ENCODE assay signal across 8 mouse cellular contexts in the genomic region with DNA sequence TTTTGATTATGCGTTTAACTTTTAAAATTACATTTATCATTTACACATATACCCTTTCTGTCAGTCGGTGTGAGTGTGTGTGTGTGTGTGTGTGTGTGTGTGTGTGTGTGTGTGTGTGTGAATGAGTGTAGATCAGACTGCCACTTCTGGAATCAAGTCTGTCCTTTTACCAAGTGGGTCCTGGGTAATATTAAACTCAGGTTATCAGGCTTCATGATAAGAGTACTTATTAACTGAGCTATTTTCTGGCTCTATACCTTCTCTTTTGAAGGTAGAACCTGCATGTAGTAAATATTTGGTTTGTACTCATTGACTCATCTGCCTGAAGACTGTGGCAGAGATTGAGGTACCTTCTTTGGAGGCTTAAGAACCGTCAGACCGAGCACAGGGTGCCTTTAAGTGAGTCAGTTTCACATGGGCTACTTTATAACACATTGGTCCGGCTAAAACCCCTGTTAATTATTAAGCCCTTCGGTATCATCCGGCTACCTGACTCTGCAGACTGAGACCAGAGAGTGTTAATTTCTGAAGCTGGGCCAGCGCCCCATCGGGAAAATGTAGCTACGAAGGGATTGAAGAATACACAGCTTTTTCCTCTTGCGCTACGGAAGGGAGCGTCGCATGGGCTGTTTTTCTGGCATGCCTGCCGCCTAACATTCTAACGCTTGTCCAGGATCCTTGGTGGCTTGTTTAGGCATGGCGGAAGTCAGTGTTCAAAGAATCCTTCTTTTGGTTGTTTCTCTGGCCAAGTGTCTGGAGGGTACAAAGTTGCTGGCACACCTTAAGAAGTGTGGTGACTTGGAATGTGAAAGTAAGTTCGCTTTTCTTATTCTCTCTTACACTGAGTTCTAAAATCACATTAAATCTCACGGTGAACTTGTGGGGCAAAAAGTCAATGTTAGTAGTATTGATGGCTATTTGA. TPM values are rescaled to one million over a fixed set of nuclear protein-coding genes. Genes with fewer than 3 reads are reported as not detected.
DNase-seq lines count a peak whose midpoint lies in the region; TF ChIP-seq lines count a peak whose summit lies in the region.

Gene Mia2, plus strand, starts transcription at position 696 of the 922 bp plus-strand sequence.

- no peaks in the 10 kb centered on the region for H3K9me3 ChIP-seq in forebrain, embryonic 10.5 days

- H3K27me3 ChIP-seq in forebrain, embryonic 10.5 days (ENCODE audit: poor library complexity, severe bottlenecking) = no peaks in the 10 kb centered on the region

- WGBS in forebrain, embryonic 10.5 days = 91% methylated on average over 19 of the region's 19 CpGs
- 37% methylated on average over 19 of the region's 19 CpGs for WGBS in large intestine, adult 2 months

- H3K4me3 ChIP-seq in left cerebral cortex, adult 2 months = no peak within 1 kb of the TSS
- no peak within 1 kb of the TSS for H3K4me3 ChIP-seq in forebrain, embryonic 10.5 days

- no peak within 1 kb of the TSS for H3K27ac ChIP-seq in left cerebral cortex, adult 2 months
- H3K27ac ChIP-seq in forebrain, embryonic 10.5 days = no peak within 1 kb of the TSS

- DNase-seq in left cerebral cortex, adult 2 months (ENCODE audit: extremely low spot score in 1 of 2, low spot score in 2 of 2) = no peak
- DNase-seq in left cerebral cortex, adult 11 months (ENCODE audit: low spot score) = no peak
- no peak for DNase-seq in forebrain, embryonic 10.5 days (ENCODE audit: extremely low spot score, low spot score)
- DNase-seq in heart, postnatal 25 days (ENCODE audit: low spot score) = no peak
- peak; percentile 32 for DNase-seq in large intestine, adult 2 months (ENCODE audit: low read depth, low spot score)
- DNase-seq in lung, postnatal 36 days = peak; percentile 16
- DNase-seq in ovary, postnatal 14 days (ENCODE audit: low spot score) = no peak
- no peak for DNase-seq in urinary bladder, adult 18-20 months (ENCODE audit: low spot score in 2 of 2)

- TF ChIP-seq CTCF in left cerebral cortex, adult 2 months (IDR thresholded peaks at IDR 0.05) = no peak

- H3K4me1 ChIP-seq in forebrain, embryonic 10.5 days = no peaks in the 10 kb centered on the region

- intact Hi-C loops in left cerebral cortex, adult 2 months (cut with DNase I) = no loop called here
- intact Hi-C loops in heart, postnatal 25 days (cut with DNase I) = no loop called here

- no peaks in the 10 kb centered on the region for H3K36me3 ChIP-seq in forebrain, embryonic 10.5 days (replicated peaks)

RNA-seq across cellular contexts. Expression of gene Mia2, which starts in this region (rescaled TPM):
- total RNA-seq in left cerebral cortex, adult 2 months (2021) = 10 to 100 TPM; 42.4 to 47.4 TPM
- 43.8 and 46.3 TPM in 2 replicates for polyA plus RNA-seq in forebrain, embryonic 10.5 days (2016; fragmentation: Nextera tagmentation; extraction: Ambion mirVana)
- total RNA-seq in heart, postnatal 25 days (2021) = 10 to 100 TPM; 86.1 to 96.0 TPM
- polyA plus RNA-seq in large intestine, adult 2 months (2012; rRNA removed) = 39.1 and 51.3 TPM in 2 replicates

Comparison
In these comparisons a context has a peak if more than half of its experiments do, and no peak if none do; other contexts are left out.
1. DNase-seq: peak in large intestine, adult 2 months (single experiment) and lung, postnatal 36 days (single experiment); none in left cerebral cortex, adult 2 months (0 of 2), left cerebral cortex, adult 11 months (single experiment), forebrain, embryonic 10.5 days (single experiment), heart, postnatal 25 days (single experiment), ovary, postnatal 14 days (single experiment) and urinary bladder, adult 18-20 months (0 of 2).